Mouse (Mus musculus) megakaryocyte, embryonic 14.5 days (primary cell): ENCODE data around the gene Ifit1. TPM values are rescaled to one million over a fixed set of nuclear protein-coding genes. Genes with fewer than 3 reads are reported as not detected.

Experiments used
- H3K27me3 ChIP-seq: replicated peaks from 2 replicates; pipeline ENCODE3; 2012; ENCODE audit warnings: inconsistent platforms
- H3K36me3 ChIP-seq: replicated peaks from 2 replicates; pipeline ENCODE3; 2012; ENCODE audit warnings: low read length, inconsistent platforms, mixed read lengths
- H3K4me1 ChIP-seq: 2 replicates; pipeline ENCODE4 v1.6.1; 2012; ENCODE audit warnings: inconsistent platforms
- H3K4me3 ChIP-seq: replicated peaks from 2 replicates; pipeline ENCODE3; 2012; ENCODE audit warnings: moderate library complexity, mild to moderate bottlenecking, inconsistent platforms
- H3K9me3 ChIP-seq: 2 replicates; pipeline ENCODE4 v1.6.1; 2012; ENCODE audit warnings: inconsistent platforms
- FLI1 ChIP-seq: IDR thresholded peaks from 2 replicates; pipeline ENCODE4 v1.6.1; 2012; ENCODE audit warnings: low read length, inconsistent platforms, mixed read lengths
- GATA1 ChIP-seq: IDR thresholded peaks from 3 replicates; pipeline ENCODE4 v1.6.1; 2012; ENCODE audit warnings: mixed read lengths, low read length, inconsistent platforms, borderline replicate concordance
- polyA plus RNA-seq: library from polyadenylated mRNA; stranded (reverse); fragments of >175 nt; gene quantifications from 2 replicates; pipeline ENCODE4 v1.2.3, GENCODE M21; 2012; ENCODE audit warnings: low replicate concordance; ENCODE audit not compliant: insufficient read depth

Gene Ifit1
- polyA plus RNA-seq, 1 experiment, result 1.2 TPM

GRCm38 (mm10) chr19:34696352-34696986 lies 55.8 kb downstream of the Ifit1 start:
- H3K4me1 ChIP-seq, result no peaks in the 10 kb centered on the region
- no peak overlapping the region for H3K4me3 ChIP-seq
- no peaks in the 10 kb centered on the region for H3K36me3 ChIP-seq
- H3K9me3 ChIP-seq, result no peaks in the 10 kb centered on the region
- H3K27me3 ChIP-seq, result no peaks in the 10 kb centered on the region
- no peak for TF ChIP-seq GATA1

DNA sequence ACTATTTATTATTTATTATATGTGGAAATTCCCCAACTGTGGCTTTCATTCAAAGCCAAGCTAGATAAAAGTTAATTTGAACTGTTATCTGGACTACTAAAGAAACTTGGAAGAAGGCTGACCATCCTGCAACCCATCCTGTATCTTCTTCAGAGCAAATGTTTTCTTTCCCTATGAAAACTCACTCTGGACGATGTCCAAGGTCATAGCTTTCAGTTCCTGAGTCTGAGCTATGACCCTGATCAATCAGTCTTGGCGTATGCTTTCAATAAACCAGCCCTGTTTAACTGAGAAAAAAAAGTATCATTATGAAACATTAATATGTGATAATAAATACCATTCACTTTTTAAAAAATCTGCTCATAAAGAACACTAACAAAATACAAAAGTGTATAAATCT lies 56.8 kb downstream of the Ifit1 start:
- no peak overlapping the region for H3K4me3 ChIP-seq
- H3K36me3 ChIP-seq, result no peaks in the 10 kb centered on the region
- no peaks in the 10 kb centered on the region for H3K4me1 ChIP-seq
- no peaks in the 10 kb centered on the region for H3K27me3 ChIP-seq
- H3K9me3 ChIP-seq, result no peaks in the 10 kb centered on the region
- TF ChIP-seq GATA1 (no peak), FLI1 (no peak)

DNA sequence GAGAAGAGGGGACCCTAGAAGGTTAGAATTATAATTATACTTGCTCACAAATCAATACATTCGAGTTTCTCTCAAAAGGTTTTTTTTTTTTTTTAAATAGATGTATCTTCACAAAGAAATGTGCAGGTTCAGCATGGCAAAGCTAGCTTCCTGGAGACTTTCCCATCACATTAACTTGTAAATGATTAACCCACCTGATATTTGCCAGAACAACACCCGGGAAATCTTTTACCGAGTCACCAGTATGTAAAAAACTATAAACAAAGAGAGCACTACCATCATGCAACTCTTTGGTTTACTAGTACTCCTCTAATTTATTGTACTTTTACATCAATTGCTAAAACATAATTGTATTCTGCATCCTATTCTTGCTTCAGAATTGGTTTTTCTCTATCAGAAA lies 57.8 kb downstream of the Ifit1 start:
- H3K27me3 ChIP-seq, result no peaks in the 10 kb centered on the region
- H3K4me3 ChIP-seq, result no peak overlapping the region
- H3K4me1 ChIP-seq, result no peaks in the 10 kb centered on the region
- H3K9me3 ChIP-seq, result no peaks in the 10 kb centered on the region
- no peak for TF ChIP-seq GATA1
- TF ChIP-seq FLI1, result no peak
- H3K36me3 ChIP-seq, result no peaks in the 10 kb centered on the region

GRCm38 (mm10) chr19:34698852-34699251 lies 58.2 kb downstream of the Ifit1 start:
- TF ChIP-seq GATA1 (no peak), FLI1 (no peak)
- Histone ChIP-seq H3K36me3 (no peaks in the 10 kb centered on the region), H3K9me3 (no peaks in the 10 kb centered on the region), H3K4me1 (no peaks in the 10 kb centered on the region), H3K27me3 (no peaks in the 10 kb centered on the region), H3K4me3 (no peak overlapping the region)

DNA sequence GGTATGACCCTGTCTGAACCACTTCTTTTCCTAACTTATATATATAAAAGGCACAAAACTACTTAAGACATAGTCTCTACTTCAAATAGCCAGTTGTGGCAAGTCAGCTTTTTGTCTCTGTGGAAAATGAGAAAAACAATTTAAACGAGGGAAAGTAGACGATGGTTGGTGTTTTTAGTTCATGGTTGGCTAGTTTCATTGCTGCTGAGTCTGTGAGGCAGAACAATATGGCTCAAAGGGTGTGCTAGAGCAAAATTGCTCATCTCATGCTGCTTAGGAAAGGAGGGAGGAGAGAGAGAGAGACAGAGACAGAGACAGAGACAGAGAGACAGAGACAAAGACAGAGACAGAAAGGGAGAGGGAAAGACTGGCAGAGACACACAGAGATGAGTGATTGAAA lies 58.6 kb downstream of the Ifit1 start:
- no peak for TF ChIP-seq FLI1
- Histone ChIP-seq H3K36me3 (no peaks in the 10 kb centered on the region), H3K9me3 (no peaks in the 10 kb centered on the region), H3K4me3 (no peak overlapping the region), H3K4me1 (no peaks in the 10 kb centered on the region), H3K27me3 (no peaks in the 10 kb centered on the region)

Other genes with a start within 250 kb of the Ifit1 start
- gene Ch25h, start 165.7 kb upstream of the Ifit1 start, polyA plus RNA-seq, result not detected in 2 replicates
- 1.4 TPM in 1 of 2 replicates, not detected in the other for gene Lipa, start 113.4 kb upstream of the Ifit1 start, polyA plus RNA-seq
- gene Ifit2, start 90.2 kb upstream of the Ifit1 start, polyA plus RNA-seq, result 0.25 TPM in 1 of 2 replicates, not detected in the other
- 1.9 TPM in 1 of 2 replicates, not detected in the other for gene Ifit3, start 57.3 kb upstream of the Ifit1 start, polyA plus RNA-seq
- 0.06 TPM in 1 of 2 replicates, not detected in the other for gene Ifit1bl1, start 38.9 kb upstream of the Ifit1 start, polyA plus RNA-seq
- 1.2 TPM in 1 of 2 replicates, not detected in the other for gene Ifit3b, start 32.9 kb upstream of the Ifit1 start, polyA plus RNA-seq
- 0.30 TPM in 1 of 2 replicates, not detected in the other for gene Ifit1bl2, start 128 bp upstream of the Ifit1 start, polyA plus RNA-seq
- not detected in 2 replicates for gene Slc16a12, start 106.4 kb downstream of the Ifit1 start, polyA plus RNA-seq
- gene Pank1, start 238.6 kb downstream of the Ifit1 start, polyA plus RNA-seq, result 0.79 and 1.5 TPM in 2 replicates